Mouse (Mus musculus): ENCODE measurements at regions not wholly inside any gene's neighbourhood (a gene's known extent, or its start where the extent isn't known, plus 50 kb on each side); places are given as distances from the start of the nearest gene placed in this dataset.

DNA sequence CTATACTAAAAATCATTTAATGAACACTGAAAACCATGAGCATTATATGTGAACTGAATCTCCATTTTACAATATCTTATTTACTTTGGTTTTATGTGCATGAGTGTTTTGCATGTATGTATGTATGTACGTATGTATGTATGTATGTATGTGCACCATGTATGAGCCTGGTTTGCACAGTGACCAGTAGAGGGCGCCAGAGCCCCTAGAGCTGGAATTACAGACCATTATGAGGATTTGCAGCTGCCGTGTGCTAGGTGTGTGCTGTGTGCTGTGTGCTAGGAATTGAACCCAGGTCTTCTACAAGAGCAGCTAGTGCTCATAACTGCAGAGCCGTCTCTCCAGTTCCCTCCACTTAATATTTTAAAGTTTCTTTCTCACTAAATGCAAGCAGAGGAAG, 147.5 kb upstream of the Gm6657 start:
- no peaks in the 10 kb centered on the region for H3K27me3 ChIP-seq (ENCODE audit: control insufficient read depth, insufficient read depth, low read depth, low read length)
- no peaks in the 10 kb centered on the region for H3K4me1 ChIP-seq (replicated peaks; ENCODE audit: control insufficient read depth, insufficient read depth, low read length)
- H3K36me3 ChIP-seq (ENCODE audit: control insufficient read depth, insufficient read depth, low read length), result no peaks in the 10 kb centered on the region
- no peaks in the 10 kb centered on the region for H3K9me3 ChIP-seq (ENCODE audit: control insufficient read depth, low read length)
- WGBS, result 77% methylated on average over 4 of the region's 4 CpGs
- H3K4me3 ChIP-seq (ENCODE audit: low read length), result no peak overlapping the region
- no peak overlapping the region for H3K27ac ChIP-seq (ENCODE audit: low read length)
- no peak overlapping the region for H3K4me2 ChIP-seq (ENCODE audit: low read depth, low read length)
- H3K9ac ChIP-seq (ENCODE audit: low read length), result no peak overlapping the region
- ATAC-seq (ENCODE audit: low read depth), result no peak

DNA sequence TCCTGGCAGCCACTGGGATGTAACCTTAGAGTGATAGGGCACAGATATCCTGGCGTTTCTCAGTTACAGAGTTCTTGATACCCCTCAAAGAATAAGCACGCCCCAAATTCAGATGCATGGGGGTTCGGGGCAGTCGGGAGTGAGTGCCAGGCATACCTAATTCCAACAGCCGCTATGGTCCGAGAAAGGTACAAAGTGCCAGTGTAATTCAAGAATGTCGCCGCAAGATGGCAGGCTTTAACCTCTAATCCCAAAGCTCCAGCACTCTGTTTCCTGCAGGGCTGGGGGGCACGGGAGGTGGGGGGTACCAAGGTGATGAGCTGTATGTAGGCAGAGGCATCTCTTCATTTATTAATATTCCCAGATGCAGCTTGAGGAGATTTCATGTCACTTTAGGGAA, 138.1 kb upstream of the Gm6657 start:
- Histone ChIP-seq H3K9ac (ENCODE audit: low read length) (no peak overlapping the region), H3K27ac (ENCODE audit: low read length) (no peak overlapping the region), H3K27me3 (ENCODE audit: control insufficient read depth, insufficient read depth, low read depth, low read length) (no peaks in the 10 kb centered on the region), H3K4me3 (ENCODE audit: low read length) (no peak overlapping the region), H3K9me3 (ENCODE audit: control insufficient read depth, low read length) (no peaks in the 10 kb centered on the region), H3K4me1 (replicated peaks; ENCODE audit: control insufficient read depth, insufficient read depth, low read length) (no peaks in the 10 kb centered on the region), H3K36me3 (ENCODE audit: control insufficient read depth, insufficient read depth, low read length) (no peaks in the 10 kb centered on the region), H3K4me2 (ENCODE audit: low read depth, low read length) (peak overlapping the region; percentile 9; the same call in 1 of the 2 replicates)
- no peak for ATAC-seq (ENCODE audit: low read depth)
- 0% methylated on average over 9 of the region's 9 CpGs for WGBS

DNA sequence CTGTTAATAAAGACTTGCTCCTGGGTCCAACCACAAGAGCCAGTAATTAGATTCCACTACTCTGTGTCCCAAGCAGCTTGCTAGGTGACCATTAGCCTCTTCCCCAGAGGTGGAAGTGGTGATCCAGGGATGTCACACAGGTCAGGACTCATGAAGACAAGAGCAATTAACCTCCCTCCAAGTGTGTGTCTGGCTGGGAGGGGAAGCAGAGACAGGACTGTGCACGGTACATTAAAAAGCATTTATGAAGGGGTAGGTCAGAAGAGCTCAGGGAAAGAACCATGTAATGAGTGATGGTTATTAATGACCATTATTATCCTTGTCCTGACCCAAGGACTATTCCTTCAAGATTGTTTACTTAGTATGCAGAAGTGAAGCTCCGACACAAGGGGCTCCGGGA, 136.9 kb upstream of the Gm6657 start:
- H3K4me3 ChIP-seq (ENCODE audit: low read length), result no peak overlapping the region
- H3K4me1 ChIP-seq (replicated peaks; ENCODE audit: control insufficient read depth, insufficient read depth, low read length), result no peaks in the 10 kb centered on the region
- no peaks in the 10 kb centered on the region for H3K36me3 ChIP-seq (ENCODE audit: control insufficient read depth, insufficient read depth, low read length)
- H3K27ac ChIP-seq (ENCODE audit: low read length), result no peak overlapping the region
- H3K27me3 ChIP-seq (ENCODE audit: control insufficient read depth, insufficient read depth, low read depth, low read length), result no peaks in the 10 kb centered on the region
- H3K9ac ChIP-seq (ENCODE audit: low read length), result no peak overlapping the region
- H3K9me3 ChIP-seq (ENCODE audit: control insufficient read depth, low read length), result no peaks in the 10 kb centered on the region
- WGBS, result 33% methylated on average over 3 of the region's 3 CpGs
- no peak overlapping the region for H3K4me2 ChIP-seq (ENCODE audit: low read depth, low read length)
- no peak for ATAC-seq (ENCODE audit: low read depth)

DNA sequence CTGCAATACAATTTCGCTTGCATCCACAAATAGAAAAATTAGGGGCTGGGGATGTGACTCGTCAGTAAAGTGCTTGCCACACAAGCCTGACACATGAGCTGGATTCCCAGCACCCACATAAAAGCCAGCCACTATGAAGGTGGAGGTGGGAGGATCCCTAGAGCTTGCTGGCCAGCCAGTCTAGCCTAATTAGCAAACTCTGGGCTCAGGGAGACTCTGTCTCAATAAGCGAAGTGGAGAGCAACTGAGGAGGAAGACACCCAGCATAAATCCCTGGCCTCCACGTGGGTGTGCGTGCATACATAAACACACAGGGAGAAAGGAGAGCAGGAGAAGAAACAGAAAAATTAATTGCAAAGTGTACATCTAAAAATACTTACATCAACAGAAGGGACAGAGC, 134.1 kb upstream of the Gm6657 start:
- WGBS, result 54% methylated on average over 5 of the region's 5 CpGs
- no peak overlapping the region for H3K4me3 ChIP-seq (ENCODE audit: low read length)
- H3K36me3 ChIP-seq (ENCODE audit: control insufficient read depth, insufficient read depth, low read length), result no peaks in the 10 kb centered on the region
- H3K4me1 ChIP-seq (replicated peaks; ENCODE audit: control insufficient read depth, insufficient read depth, low read length), result no peaks in the 10 kb centered on the region
- no peaks in the 10 kb centered on the region for H3K9me3 ChIP-seq (ENCODE audit: control insufficient read depth, low read length)
- ATAC-seq (ENCODE audit: low read depth), result no peak
- no peak overlapping the region for H3K9ac ChIP-seq (ENCODE audit: low read length)
- H3K27ac ChIP-seq (ENCODE audit: low read length), result no peak overlapping the region
- H3K27me3 ChIP-seq (ENCODE audit: control insufficient read depth, insufficient read depth, low read depth, low read length), result no peaks in the 10 kb centered on the region
- H3K4me2 ChIP-seq (ENCODE audit: low read depth, low read length), result no peak overlapping the region

DNA sequence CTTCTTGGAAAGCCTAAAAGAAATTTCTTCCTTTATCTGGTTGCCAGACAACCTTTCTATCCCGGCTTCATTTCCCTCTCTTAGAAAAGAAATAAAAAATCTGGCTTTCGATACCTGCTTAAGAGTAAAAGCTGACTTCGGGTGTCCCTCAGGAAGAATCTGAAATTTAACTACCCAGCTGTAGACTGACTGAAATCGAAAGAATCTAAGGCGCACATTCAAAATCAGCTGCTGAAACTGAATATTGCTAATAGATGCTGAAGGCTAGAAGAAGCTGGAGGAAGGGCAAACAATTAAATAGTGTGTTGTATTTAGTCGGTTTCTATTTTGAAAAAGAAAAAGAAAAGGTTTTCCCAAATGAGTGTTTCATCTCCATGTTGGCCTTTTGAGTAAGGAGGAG, 128.0 kb upstream of the Gm6657 start:
- H3K4me2 ChIP-seq (ENCODE audit: low read depth, low read length), result no peak overlapping the region
- no peaks in the 10 kb centered on the region for H3K27me3 ChIP-seq (ENCODE audit: control insufficient read depth, insufficient read depth, low read depth, low read length)
- 83% methylated on average over 6 of the region's 6 CpGs for WGBS
- H3K4me1 ChIP-seq (replicated peaks; ENCODE audit: control insufficient read depth, insufficient read depth, low read length), result no peaks in the 10 kb centered on the region
- H3K27ac ChIP-seq (ENCODE audit: low read length), result no peak overlapping the region
- H3K9me3 ChIP-seq (ENCODE audit: control insufficient read depth, low read length), result no peaks in the 10 kb centered on the region
- H3K36me3 ChIP-seq (ENCODE audit: control insufficient read depth, insufficient read depth, low read length), result no peaks in the 10 kb centered on the region
- no peak overlapping the region for H3K4me3 ChIP-seq (ENCODE audit: low read length)
- ATAC-seq (ENCODE audit: low read depth), result no peak
- H3K9ac ChIP-seq (ENCODE audit: low read length), result no peak overlapping the region

DNA sequence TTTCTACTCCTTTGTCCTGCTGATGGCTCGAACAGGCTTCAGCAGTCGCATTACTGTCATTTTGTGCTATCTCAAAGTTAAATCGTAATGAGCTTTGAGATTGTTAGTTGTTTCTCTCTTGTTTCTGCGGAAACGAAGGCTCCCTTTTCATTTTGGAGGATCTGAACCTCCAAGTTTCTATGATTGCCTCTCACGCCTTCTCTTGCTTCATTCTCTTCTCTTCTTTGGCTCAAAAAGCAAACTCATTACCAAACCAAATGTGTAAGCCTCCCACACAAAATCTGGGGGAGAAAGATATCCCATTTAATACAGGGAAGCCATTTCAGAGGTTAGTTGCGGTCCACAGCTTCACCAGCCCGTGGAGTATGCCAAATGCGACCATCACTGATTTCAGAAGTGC, 121.1 kb upstream of the Gm6657 start:
- no peak for ATAC-seq (ENCODE audit: low read depth)
- H3K27me3 ChIP-seq (ENCODE audit: control insufficient read depth, insufficient read depth, low read depth, low read length), result no peaks in the 10 kb centered on the region
- no peak overlapping the region for H3K9ac ChIP-seq (ENCODE audit: low read length)
- H3K4me1 ChIP-seq (replicated peaks; ENCODE audit: control insufficient read depth, insufficient read depth, low read length), result peaks cover 3% of the 10 kb centered on the region; the same call in 1 of the 2 replicates
- no peaks in the 10 kb centered on the region for H3K9me3 ChIP-seq (ENCODE audit: control insufficient read depth, low read length)
- H3K36me3 ChIP-seq (ENCODE audit: control insufficient read depth, insufficient read depth, low read length), result no peaks in the 10 kb centered on the region
- H3K4me3 ChIP-seq (ENCODE audit: low read length), result no peak overlapping the region
- 83% methylated on average over 9 of the region's 9 CpGs for WGBS
- H3K4me2 ChIP-seq (ENCODE audit: low read depth, low read length), result no peak overlapping the region
- no peak overlapping the region for H3K27ac ChIP-seq (ENCODE audit: low read length)

DNA sequence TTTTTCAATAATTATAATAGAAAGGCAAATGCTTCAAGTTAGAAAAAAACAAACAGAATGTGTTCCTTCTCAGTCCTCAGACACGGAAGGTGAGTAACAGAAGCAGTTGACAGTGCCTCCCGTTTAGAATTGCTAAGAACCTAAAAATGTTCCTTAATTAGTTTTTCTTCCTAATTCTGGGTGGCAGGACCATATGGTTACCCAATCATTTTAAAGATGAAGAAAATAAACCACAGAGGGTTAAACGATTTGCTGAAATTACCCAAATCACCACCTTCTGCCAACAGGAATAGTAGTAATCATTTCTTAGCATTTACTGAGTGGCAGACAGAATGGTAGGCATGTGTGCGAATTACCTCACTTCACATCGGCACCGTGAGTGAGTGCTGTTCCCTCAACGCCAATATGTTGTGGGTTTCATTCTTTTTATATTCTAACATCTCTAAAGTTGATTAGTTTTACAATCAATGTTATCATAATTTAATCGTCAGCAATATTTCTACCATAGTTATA, 119.7 kb upstream of the Gm6657 start:
- no peaks in the 10 kb centered on the region for H3K36me3 ChIP-seq (ENCODE audit: control insufficient read depth, insufficient read depth, low read length)
- WGBS, result 86% methylated on average over 8 of the region's 8 CpGs
- no peaks in the 10 kb centered on the region for H3K9me3 ChIP-seq (ENCODE audit: control insufficient read depth, low read length)
- H3K27me3 ChIP-seq (ENCODE audit: control insufficient read depth, insufficient read depth, low read depth, low read length), result no peaks in the 10 kb centered on the region
- H3K27ac ChIP-seq (ENCODE audit: low read length), result no peak overlapping the region
- H3K4me1 ChIP-seq (replicated peaks; ENCODE audit: control insufficient read depth, insufficient read depth, low read length), result peaks cover 3% of the 10 kb centered on the region; the same call in 1 of the 2 replicates
- H3K4me2 ChIP-seq (ENCODE audit: low read depth, low read length), result no peak overlapping the region
- no peak overlapping the region for H3K4me3 ChIP-seq (ENCODE audit: low read length)
- no peak overlapping the region for H3K9ac ChIP-seq (ENCODE audit: low read length)
- no peak for ATAC-seq (ENCODE audit: low read depth)

DNA sequence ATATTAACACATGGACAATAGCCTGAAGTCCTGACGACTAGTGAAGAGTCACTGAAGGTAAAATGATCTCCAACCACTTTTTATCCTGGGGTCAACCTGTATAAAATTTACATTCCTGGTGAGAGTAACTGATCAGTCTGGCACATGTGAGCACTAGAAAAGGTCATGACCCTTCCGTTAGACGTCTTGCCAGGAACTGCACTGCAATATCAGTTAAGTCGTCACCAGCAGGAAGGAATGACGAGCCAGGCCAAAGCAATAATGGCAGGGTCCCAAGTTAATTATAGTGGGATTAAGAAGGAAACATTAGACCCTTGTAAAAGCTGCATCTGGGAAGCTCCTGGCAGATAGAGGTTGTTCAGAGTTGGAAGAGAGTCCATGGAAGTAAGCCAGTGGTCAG, 116.8 kb upstream of the Gm6657 start:
- H3K27me3 ChIP-seq (ENCODE audit: control insufficient read depth, insufficient read depth, low read depth, low read length), result no peaks in the 10 kb centered on the region
- no peak overlapping the region for H3K4me3 ChIP-seq (ENCODE audit: low read length)
- H3K9me3 ChIP-seq (ENCODE audit: control insufficient read depth, low read length), result no peaks in the 10 kb centered on the region
- ATAC-seq (ENCODE audit: low read depth), result no peak
- no peaks in the 10 kb centered on the region for H3K36me3 ChIP-seq (ENCODE audit: control insufficient read depth, insufficient read depth, low read length)
- peaks cover 3% of the 10 kb centered on the region; the same call in 1 of the 2 replicates for H3K4me1 ChIP-seq (replicated peaks; ENCODE audit: control insufficient read depth, insufficient read depth, low read length)
- H3K27ac ChIP-seq (ENCODE audit: low read length), result no peak overlapping the region
- H3K4me2 ChIP-seq (ENCODE audit: low read depth, low read length), result no peak overlapping the region
- H3K9ac ChIP-seq (ENCODE audit: low read length), result no peak overlapping the region
- 29% methylated on average over 5 of the region's 5 CpGs for WGBS

DNA sequence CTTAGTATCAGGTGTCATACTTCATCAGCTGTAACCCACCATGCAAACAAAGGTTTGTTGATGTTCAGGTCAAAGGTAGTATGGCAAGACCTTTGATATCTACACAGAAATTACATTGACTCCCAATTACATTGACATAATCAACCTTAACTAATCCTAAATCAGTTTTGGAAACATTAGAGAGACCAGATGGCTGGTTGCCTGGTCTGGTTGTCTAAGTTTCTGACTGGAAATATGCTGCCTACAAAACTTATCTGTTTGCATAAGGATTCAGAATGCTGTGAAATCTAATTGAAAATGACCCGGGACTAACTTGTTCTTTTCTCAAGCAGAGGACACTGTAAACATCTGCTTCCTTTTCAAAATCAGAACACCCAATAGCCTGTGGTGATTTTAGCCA, 111.9 kb upstream of the Gm6657 start:
- WGBS, result 53% methylated on average over 1 of the region's 1 CpGs
- ATAC-seq (ENCODE audit: low read depth), result no peak

DNA sequence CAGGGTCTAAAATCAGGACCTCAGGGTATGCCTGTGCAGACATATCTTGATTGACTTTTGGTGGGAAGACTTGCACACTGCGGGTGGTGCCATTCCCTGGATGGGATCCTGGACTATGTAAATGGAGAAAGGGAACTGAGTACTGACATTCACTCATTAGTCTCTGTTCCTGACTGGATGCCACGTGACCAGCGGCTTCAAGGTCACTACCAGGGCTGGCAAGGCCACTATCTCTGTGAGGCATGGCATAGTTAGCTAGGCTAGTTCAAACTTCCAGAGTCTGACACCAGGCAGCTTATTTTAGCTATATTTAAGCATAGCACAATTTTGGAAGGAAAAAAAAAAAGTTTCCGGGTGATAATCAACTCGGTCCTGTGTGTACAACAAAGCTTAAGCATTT, 108.0 kb upstream of the Gm6657 start:
- no peak overlapping the region for H3K9ac ChIP-seq (ENCODE audit: low read length)
- H3K36me3 ChIP-seq (ENCODE audit: control insufficient read depth, insufficient read depth, low read length), result no peaks in the 10 kb centered on the region
- H3K27me3 ChIP-seq (ENCODE audit: control insufficient read depth, insufficient read depth, low read depth, low read length), result no peaks in the 10 kb centered on the region
- no peak overlapping the region for H3K4me3 ChIP-seq (ENCODE audit: low read length)
- peaks cover 5% of the 10 kb centered on the region; the same call in 1 of the 2 replicates for H3K4me1 ChIP-seq (replicated peaks; ENCODE audit: control insufficient read depth, insufficient read depth, low read length)
- H3K9me3 ChIP-seq (ENCODE audit: control insufficient read depth, low read length), result no peaks in the 10 kb centered on the region
- no peak for ATAC-seq (ENCODE audit: low read depth)
- H3K4me2 ChIP-seq (ENCODE audit: low read depth, low read length), result no peak overlapping the region
- no peak overlapping the region for H3K27ac ChIP-seq (ENCODE audit: low read length)
- 75% methylated on average over 5 of the region's 5 CpGs for WGBS

More for the DNA sequence above, 111.9 kb upstream of the Gm6657 start:
- Histone ChIP-seq H3K27me3 (ENCODE audit: control insufficient read depth, insufficient read depth, low read depth, low read length) (no peaks in the 10 kb centered on the region), H3K4me2 (ENCODE audit: low read depth, low read length) (no peak overlapping the region), H3K27ac (ENCODE audit: low read length) (no peak overlapping the region), H3K9ac (ENCODE audit: low read length) (no peak overlapping the region), H3K4me3 (ENCODE audit: low read length) (no peak overlapping the region), H3K4me1 (replicated peaks; ENCODE audit: control insufficient read depth, insufficient read depth, low read length) (peaks cover 3% of the 10 kb centered on the region; the same call in 1 of the 2 replicates), H3K9me3 (ENCODE audit: control insufficient read depth, low read length) (no peaks in the 10 kb centered on the region), H3K36me3 (ENCODE audit: control insufficient read depth, insufficient read depth, low read length) (no peaks in the 10 kb centered on the region)

All from lung, embryonic 16.5 days (tissue).